Mouse (Mus musculus) frontal cortex, postnatal 25 days (tissue): Measurements from ENCODE around the gene Igsf21.
A peak's percentile ranks its signal among the peaks of the same experiment; 100 is the strongest.

ENCODE experiments used
- DNase-seq, 2 experiments: peaks; one replicate each; pipeline ENCODE4 v3.0.0; 2022; ENCODE audit warnings: low spot score in 2 of 2

The Igsf21 gene

DNA sequence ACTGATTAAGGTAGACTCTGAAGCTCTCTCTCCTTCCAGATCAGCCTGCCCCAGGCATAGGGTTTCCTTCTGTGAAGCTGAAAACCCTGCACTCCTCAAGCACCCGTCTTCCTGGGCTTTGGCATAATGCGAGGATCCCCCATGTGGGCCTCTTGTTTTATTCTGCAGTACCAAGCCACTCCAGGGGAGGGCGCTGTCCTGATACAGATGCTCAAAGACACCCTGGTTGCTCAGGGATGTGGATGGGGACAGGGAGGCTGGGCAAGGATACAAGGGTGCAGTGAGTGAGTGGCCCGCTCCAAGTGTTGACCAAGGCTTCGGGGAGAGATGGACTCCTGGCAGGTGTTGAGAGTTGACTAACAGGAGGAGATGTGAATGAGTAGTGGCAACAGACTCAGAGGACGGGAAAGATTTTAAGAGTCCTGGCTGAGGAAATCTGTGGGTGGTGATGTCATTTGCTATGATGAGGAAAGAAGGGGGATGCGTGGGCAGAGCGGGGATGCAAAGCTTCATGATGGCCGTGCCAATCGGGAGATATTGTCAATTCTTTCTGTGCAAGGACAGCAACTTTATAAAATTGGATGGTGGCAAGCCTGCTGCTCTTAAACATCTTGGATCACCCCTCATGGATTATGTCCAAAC, 102.6 kb downstream of the Igsf21 start:
- DNase-seq = peak in 1 of 2 experiments; percentile 20

DNA sequence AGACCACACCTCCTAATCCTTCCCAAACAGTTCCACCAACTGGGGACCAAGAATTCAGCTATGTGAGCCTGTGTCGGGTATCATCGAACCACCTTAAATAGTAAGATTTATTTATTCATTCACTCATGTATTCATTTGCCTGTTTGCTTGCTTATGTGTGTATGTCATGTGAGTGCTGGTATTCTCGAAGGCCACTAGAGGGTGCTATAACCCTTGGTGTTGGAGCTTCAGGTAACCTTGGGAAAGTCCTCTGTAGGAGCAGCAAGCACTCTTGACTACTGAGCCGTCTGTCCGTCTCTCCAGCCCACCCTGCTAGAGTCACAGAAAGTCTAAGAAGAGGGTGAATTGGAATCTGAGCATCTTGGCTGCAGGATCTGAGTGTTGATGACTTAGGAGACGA, 103.4 kb downstream of the Igsf21 start:
- DNase-seq = no peak

DNA sequence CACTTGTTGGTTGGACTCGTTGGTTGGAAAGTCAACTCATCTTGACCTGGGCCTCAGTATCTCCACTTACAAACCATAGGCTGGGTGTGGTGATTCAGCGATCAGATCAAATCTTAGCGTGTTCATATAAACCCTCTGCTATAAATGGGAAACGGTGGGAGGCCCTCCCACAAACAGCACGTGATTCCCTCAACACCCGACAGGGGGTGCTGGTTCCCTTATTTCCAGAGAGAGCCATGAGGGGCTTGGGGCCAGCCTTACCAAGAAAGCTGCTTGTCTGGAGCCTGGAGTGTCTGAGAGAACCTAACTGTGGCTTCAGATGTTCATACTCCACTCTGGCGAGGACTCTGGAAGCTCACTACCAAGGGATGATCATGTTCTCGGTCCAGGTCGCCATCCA, 106.1 kb downstream of the Igsf21 start:
- peak in 1 of 2 experiments; percentile 22 for DNase-seq

DNA sequence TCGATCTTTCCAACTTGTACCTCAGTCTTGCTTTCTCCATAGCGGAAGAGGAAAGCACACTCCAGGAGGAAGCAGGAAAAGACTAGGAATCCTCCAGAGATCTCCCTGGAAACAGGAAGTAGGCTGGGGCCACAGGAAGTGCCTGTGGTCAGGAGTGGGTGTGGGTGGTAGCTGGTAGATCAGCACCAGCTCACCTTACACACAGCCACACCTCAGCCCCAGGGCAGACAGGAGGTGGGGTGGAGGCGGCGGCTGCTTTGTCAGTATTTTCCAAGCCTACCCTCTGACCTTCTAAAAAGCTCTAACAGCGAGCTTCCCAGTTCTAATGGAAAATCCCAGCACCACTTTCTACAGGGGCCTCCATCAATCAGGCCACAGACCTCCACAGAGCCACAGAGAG, 107.7 kb downstream of the Igsf21 start:
- no peak for DNase-seq

DNA sequence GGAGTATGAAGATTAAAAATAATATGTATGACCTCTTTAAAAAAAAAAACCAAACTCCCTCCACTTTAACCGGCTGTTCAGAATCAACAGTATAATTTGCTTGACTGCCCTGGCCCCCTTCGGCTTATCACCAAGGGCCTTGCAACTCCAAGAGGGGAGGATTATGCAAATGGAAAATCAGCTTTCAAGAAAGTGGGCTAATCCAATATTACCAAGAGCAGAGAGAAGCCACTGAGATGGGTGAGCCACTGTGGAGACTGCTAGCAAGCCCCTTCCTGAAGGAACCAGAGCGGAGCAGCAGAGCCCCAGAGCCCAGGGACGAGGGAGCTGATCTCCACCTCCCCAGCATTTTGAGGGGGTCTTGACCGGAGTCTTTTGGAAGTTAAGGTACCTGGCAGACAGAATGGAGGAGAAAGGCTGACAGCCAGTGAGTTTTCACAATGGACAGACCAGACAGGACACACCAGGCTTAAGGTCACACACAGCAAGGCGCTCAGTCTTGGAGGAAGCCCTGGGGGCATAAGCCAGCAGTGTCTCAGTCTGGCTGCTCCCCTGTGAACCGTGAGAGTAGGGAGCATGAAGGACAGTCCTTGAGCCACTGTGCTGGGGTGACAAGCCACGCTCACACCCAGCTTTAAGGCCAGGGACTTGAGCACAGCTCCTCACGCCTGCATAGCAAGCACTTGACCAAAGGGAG, 114.8 kb downstream of the Igsf21 start:
- DNase-seq = no peak

DNA sequence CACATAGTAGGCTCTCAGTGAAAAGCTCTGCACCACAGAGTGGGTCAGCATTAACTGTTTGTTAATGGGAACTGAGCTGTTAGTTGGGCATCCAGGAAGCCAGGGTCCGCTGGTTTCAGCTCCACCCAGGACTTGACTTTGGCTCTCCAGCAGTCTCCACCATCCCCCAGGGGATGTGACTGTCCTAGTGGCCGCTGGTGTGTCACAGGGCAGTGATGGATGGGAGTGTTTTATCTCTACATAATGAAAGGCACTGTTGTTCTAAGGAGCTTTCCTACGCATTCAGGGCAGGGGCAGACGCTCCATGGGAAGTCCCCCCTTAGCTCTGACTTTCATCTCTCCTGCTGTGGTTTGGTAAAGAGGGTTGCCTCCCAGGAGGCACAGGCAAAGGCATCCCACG, 115.4 kb downstream of the Igsf21 start:
- DNase-seq = no peak

DNA sequence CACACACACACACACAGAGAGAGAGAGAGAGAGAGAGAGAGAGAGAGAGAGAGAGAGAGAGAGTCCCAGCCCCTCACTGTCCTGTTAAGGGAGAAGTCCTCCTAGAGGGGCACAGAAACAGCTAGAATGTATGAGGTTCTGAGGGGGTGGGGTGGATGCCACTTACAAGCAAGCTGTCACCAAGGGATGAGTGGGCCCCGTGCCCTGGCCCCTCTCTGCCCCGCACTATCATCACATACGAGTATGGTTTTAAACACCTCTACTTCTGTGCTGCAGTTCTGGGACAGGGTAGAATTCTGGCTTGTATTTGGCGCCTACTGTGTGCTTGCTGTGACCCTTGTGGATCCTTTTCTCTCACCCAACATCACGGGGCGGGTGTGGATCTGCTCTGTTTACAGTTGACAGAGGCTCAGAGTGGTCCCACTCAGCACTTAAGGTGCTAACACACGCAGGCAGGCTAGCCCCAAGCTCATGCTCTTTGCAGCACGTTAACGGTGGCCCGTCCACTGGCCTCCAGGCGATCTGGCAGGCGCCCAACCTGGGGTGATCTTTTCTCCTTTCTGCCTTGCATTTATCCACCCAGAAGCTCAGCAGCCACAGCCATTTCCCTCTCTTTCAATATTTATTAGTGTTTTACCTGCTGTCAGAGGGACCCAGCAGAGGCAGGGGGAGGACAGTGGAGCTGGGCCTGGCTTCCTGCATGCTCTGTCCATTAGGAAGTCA, 116.9 kb downstream of the Igsf21 start:
- no peak for DNase-seq

DNA sequence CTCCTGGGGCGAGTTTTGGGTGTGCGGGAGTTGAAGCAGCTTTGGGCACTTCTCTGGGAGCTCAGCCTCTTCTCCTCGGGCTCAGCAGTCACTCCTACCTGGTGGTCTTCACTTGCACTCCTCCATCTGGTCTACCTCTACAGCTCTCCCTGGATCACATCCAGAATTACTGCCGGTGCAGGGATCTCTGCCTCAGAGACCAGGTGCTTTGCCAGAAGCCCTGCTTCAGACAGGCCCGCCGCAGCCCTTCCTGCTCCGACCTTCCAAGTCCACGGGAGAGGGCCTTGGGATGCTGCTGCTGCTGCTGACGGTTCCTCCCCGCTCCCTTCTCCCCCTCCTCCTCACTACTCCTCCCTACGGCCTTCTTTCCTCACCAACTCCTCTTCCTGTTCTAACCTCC, 118.5 kb downstream of the Igsf21 start:
- DNase-seq = no peak

DNA sequence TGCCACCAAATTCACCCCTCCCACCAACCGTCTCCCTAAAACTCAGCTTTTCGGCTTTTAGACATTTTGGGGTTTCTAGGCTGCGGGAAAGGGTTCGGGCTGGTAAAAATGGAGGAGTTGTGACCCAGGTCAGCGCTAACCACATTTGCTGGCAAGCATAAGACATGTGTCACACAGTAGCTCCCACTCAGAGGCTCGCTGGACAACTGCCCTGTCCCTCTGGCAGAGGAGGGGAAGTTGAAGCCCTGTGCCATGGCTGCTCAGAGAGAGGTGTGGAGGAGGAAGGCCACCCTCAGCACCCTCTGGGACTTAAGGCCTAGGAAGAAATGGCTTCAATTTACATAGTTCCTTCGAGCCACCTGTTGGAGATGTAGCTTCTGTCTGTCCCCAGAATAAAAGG, 120.8 kb downstream of the Igsf21 start:
- DNase-seq = no peak

DNA sequence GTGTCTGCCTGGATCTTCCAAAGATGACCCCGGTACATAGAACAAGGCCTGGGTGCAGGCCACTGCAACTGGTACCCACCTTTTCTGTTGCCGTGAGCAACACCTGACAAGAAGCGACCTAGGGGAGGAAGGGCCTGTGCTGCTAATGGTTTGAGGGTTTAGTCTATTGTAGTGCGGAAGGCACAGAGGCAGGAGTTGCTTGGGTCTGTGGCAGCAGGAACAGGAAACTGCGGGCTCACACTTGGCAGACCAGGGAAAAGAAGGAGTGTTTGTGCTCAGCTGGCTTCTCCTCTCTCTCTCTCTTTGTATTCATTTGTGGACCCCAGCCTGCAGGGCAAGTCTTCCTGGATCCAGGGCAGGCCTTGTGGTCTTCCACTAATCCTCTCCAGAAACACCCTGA, 124.0 kb downstream of the Igsf21 start:
- no peak for DNase-seq

DNA sequence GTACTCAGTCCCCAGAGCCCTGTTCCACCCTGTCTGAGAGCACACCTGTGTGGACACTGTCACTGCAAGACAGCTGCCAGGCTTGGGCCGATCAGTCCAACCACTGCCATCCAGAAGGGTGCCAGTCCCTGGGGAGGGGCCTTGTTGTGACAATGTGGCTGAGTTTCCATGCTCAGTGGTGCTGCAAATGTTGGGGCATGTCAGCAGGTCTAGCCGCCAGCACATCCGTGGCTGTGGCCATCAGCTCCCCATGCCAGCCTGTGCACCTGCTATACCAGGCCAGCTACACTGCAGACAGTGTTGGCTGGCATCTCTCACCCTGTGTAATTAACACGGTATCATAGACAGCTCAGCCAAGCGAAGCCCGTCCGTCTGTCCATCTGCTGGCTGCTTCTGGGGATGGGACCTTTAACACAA, 129.3 kb downstream of the Igsf21 start:
- DNase-seq = no peak

DNA sequence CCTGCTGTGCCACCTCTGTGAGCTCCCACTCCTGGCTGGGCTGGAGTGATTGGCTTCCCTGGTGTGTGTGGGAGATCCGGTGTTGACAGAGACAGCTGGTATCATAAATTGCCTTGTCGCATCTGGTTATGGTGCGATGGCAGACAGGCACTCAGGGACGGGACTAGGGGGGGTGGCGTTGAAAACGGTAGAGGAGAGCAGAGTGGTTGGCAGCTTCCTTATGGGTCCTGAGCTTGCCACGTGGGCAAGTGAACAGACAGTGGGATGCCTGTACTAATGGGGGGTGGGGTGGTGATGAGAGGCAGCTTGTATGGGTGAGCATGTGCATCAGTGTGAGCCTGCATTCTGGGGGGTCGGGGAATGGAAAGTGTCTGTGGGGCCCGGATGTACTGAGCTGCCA, 130.8 kb downstream of the Igsf21 start:
- DNase-seq = peak in 1 of 2 experiments; percentile 31

DNA sequence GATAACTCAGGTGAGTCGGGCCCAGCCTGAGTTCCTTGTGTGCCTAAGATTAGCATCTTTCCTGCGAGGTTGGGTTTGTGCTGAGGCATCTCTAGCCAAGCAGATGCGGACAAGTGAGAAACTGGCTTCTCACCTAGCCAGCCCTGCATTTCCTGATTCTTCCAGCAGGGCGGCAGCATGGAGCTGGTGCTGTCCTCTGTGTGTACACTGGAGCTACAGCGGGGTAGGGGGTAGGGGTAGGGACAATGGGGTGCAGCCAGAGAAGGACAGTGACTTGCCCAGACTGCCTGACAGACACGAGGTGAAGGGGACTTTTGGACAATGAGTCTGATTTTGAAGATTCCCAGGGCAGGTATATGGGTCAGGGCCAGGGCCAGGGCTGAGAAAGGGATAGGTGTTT, 131.5 kb downstream of the Igsf21 start:
- DNase-seq = no peak

DNA sequence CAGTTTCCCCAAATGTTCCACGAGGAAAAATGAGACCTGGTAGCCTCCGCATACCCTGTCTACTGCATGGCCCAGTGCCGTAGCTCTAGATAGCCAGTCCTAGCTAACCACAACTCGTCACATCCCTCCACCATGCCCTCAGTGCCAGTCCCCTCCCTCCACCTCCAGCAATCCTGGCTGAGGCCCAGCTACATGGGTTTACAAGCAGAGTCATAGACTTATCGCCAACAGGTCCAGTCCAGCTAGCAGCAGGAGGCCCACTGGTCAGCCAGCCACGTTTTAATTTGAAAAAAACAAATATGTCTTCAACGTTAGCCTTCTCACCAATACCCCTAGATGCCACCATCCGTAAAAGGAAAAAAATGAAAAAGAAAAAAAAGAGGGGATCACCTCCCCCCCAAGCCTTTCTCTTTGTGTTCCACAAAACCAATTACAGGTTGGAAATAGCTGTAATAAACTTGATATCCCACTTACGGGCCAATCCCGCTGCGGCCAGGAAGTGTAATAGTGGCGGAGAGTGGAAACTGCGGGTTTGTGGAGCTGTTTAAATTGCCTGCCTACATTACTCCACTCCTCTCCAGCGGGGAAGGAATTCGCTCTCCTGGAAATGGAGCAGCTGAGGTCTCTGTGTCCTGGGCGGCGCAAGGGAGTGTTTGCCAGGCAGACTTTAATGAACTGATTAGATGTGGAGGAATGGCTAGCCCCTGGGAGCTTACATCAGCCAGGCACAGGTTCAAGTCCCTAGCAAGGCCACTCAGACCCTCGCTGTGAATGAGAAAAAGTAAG, 132.7 kb downstream of the Igsf21 start:
- no peak for DNase-seq

DNA sequence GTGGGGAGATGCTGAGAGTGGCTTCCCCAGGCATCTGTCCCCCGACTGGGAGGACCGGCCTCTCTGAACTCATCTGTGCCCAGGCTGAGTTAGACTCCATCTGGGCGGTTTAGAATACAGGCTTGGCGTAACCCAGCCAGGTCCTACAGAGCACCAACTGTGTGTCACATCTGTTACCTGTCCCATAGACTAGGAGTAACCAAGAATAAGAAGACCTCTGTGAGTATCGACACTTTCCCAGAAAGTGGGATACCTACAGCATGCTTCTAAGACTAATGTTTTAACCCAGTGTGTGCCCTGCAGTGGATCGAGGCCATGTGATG, 137.0 kb downstream of the Igsf21 start:
- DNase-seq = no peak

DNA sequence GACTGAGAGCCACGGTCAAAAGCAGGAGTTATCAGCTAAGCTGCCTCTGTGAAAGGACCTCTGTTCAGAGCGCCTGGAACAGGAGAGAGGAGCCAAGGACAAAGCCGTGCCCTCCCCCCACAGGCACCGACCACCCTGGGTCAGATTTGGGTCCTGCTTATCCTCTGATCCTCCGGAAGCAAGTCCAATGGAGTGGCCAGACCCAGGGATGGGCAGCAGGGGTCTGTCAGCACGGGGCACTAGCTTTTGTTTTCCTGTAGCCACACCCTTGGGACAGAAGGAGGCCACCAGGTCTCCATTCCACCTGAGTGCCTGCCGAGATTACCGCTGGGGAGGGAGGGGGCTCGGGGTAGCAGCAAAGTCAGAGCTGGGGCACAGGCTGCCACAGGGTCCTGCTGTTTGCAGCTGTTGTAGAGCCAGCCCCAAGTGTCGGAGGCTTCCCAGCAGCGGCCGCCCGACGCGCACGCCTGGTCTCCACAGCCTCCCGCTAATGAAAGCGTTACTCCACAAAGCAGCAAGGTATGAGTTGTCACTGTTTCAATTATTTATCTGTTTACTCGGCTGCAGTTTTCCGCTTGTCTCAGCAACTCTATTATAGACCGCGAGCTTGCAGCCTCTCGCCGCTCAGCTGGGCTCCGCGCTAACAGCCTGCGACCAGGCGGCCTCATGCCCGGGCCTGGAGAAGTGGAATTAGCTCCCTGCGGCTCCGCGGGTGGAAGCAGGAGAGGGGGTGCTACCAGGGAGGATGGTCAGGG, 137.5 kb downstream of the Igsf21 start:
- no peak for DNase-seq

DNA sequence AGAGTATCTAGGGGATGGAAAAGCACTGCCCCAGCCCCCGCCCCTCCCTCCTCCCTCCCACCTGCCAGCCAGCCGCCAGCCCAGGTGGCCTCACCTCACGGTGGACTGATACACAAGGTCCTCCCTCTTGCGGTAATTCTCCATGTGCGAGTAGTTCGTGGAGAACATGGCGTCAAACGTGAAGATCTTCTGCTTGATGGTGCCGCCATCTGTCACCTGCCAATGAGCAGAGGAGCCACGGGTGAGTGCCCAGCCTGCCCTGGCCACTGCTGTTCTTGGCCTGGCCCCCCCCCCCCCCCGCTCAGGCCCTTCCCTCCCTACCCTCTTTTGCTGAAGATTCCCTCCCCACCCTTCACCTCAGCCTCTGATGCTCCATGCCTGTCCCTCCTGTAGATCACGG, 139.4 kb downstream of the Igsf21 start:
- no peak for DNase-seq

DNA sequence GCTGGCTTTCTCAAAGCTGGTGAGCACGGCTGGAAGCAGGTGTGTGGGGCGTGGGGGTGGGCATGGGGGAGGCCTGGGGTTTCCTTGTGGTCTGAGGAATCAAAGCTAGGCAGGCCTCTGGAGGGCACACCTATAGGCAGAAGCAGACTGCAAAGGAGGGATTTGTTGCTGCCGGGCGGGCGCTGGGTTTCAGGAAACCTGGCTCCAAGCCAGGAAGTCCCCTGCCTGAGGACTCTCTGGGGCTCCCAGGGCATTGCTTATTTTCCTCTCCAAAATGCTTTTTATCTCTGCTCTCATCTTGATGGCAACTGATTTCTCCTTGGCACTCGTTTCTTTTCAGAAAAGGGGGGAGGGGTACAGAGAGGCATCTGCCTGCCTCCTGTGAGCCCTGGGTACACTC, 141.8 kb downstream of the Igsf21 start:
- no peak for DNase-seq

DNA sequence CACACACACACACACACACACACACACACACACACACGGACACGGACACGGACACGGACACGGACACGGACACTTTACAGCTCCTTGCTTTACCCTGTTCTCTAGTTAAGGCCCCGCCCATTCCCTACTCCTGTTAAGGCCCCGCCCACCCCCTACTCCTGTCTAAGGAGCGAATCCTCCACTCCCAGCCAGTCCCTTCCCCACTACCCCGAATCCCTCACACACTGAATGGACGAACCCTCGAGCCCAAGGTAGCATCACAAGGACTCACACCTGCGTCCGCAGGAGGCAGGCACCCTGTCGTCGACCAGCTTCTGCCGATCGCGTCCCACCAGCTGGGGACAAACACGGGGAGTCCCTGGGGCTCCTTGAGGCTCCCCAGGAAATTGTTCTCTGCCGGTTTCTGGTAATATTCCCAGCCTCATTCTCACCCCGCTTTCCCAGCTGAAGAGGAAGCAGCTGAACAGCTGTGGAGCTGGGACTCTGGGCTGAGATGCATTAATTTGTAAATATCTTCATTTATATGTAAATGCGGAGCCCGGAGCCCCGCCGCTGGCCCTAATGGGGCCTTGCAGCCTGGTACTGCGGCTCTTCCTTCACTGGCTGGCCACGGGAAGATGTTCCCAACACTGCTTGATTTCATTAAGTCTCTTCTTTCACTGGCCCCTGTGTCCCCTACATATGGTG, 143.1 kb downstream of the Igsf21 start:
- no peak for DNase-seq

DNA sequence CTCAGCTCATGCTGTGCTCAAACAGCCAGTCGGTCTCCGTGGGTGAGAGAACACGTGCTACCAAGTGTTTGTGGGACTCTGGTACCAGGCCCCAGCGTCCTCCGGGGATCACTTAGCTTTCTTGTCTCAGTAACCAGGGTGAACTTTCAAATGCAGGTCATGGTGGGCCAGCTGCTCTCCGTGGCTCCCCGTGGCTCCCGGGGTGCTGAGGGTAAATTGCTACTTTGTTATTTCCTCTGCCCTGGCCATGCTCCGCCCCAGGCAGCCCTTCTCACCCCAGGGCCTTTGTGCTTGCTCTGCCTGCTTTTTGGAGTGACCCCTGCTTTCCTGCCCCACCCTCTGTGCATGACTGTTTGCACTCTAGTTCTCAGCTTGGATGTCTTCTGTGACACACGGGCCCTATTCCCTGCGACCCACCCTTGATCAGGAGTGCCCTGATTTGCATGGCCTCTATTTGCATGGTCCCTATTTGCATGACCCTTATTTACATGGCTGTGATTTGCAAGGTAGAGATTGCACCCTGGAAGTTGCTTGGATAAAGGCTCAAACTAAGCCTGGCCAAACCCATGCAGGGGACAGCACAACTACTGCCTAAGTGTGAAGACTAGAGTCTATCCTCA, 143.9 kb downstream of the Igsf21 start:
- DNase-seq = no peak

DNA sequence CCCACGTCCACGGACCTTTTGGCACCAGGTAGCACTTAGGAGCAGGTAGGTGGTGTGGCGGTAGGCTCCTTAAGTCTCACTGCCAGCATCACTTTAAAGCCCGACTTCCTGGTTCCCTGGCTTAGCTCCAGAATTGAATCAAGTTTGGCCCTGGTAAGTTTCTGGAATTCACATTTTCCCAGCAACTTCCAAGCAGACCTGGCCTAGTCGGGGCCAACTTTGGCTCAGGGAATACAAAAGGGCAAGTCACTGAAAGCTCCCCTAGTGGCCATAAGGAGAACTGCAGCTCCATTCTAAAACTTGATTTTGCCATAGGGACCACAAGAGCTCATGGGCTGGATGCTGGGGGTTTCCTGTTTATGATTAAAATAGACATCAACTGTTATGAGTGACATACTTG, 145.5 kb downstream of the Igsf21 start:
- DNase-seq = no peak
